Mouse (Mus musculus): ENCODE measurements around the gene Mybph. TPM values are rescaled to one million over a fixed set of nuclear protein-coding genes. Genes with fewer than 3 reads are reported as not detected.

The Mybph gene
- polyA plus RNA-seq (2015; fragmentation: Nextera tagmentation; extraction: Ambion mirVana), result 0.30 and 1.3 TPM in 2 replicates

GRCm38 (mm10) chr1:134193126-134193525 lies at the start of gene Mybph:
Gene Mybph (plus strand): TSS chr1:134193448.
- H3K4me1 ChIP-seq, result peaks cover 13% of the 10 kb centered on the region; the same call in 1 of the 2 replicates
- no peaks in the 10 kb centered on the region for H3K27me3 ChIP-seq (replicated peaks)
- no peak within 1 kb of the TSS for H3K9ac ChIP-seq
- no peak within 1 kb of the TSS for H3K27ac ChIP-seq
- H3K4me2 ChIP-seq, result no peak within 1 kb of the TSS
- H3K9me3 ChIP-seq, result no peaks in the 10 kb centered on the region
- no peak for ATAC-seq (ENCODE audit: insufficient read depth, low FRiP score, low read depth)
- WGBS, result 61% methylated on average over 1 of the region's 1 CpGs
- no peaks in the 10 kb centered on the region for H3K36me3 ChIP-seq
- H3K4me3 ChIP-seq (replicated peaks), result no peak within 1 kb of the TSS

GRCm38 (mm10) chr1:134146066-134146465 lies 47.2 kb upstream of the Mybph start:
- H3K4me2 ChIP-seq, result no peak overlapping the region
- H3K27me3 ChIP-seq (replicated peaks), result no peaks in the 10 kb centered on the region
- no peak for ATAC-seq (ENCODE audit: insufficient read depth, low FRiP score, low read depth)
- no peaks in the 10 kb centered on the region for H3K4me1 ChIP-seq
- H3K9ac ChIP-seq, result no peak overlapping the region
- WGBS, result 90% methylated on average over 8 of the region's 8 CpGs
- no peaks in the 10 kb centered on the region for H3K9me3 ChIP-seq
- H3K27ac ChIP-seq, result no peak overlapping the region
- no peaks in the 10 kb centered on the region for H3K36me3 ChIP-seq
- no peak overlapping the region for H3K4me3 ChIP-seq (replicated peaks)

- Histone ChIP-seq H3K9me3 (no peaks in the 10 kb centered on the region), H3K4me1 (0 out of 2 replicates have a peak, but pooled peaks cover 2% of the 10 kb centered on the region), H3K9ac (no peak overlapping the region), H3K4me2 (no peak overlapping the region), H3K27me3 (replicated peaks) (no peaks in the 10 kb centered on the region), H3K27ac (no peak overlapping the region), H3K36me3 (no peaks in the 10 kb centered on the region), H3K4me3 (replicated peaks) (no peak overlapping the region)
- no peak for ATAC-seq (ENCODE audit: insufficient read depth, low FRiP score, low read depth)
- 62% methylated on average over 8 of the region's 8 CpGs for WGBS
Measured at GRCm38 (mm10) chr1:134150076-134150475, 43.2 kb upstream of the Mybph start.

- H3K9me3 ChIP-seq, result no peaks in the 10 kb centered on the region
- no peaks in the 10 kb centered on the region for H3K27me3 ChIP-seq (replicated peaks)
- no peak overlapping the region for H3K9ac ChIP-seq
- H3K4me3 ChIP-seq (replicated peaks), result no peak overlapping the region
- WGBS, result 90% methylated on average over 9 of the region's 9 CpGs
- no peak overlapping the region for H3K4me2 ChIP-seq
- 0 out of 2 replicates have a peak, but pooled peaks cover 2% of the 10 kb centered on the region for H3K4me1 ChIP-seq
- H3K36me3 ChIP-seq, result no peaks in the 10 kb centered on the region
- no peak for ATAC-seq (ENCODE audit: insufficient read depth, low FRiP score, low read depth)
- H3K27ac ChIP-seq, result no peak overlapping the region
Measured at GRCm38 (mm10) chr1:134150745-134151144, 42.5 kb upstream of the Mybph start.

- WGBS, result 29% methylated on average over 13 of the region's 13 CpGs
- ATAC-seq (ENCODE audit: insufficient read depth, low FRiP score, low read depth), result no peak
- Histone ChIP-seq H3K4me1 (0 out of 2 replicates have a peak, but pooled peaks cover 2% of the 10 kb centered on the region), H3K9me3 (no peaks in the 10 kb centered on the region), H3K9ac (no peak overlapping the region), H3K4me2 (no peak overlapping the region), H3K27me3 (replicated peaks) (no peaks in the 10 kb centered on the region), H3K4me3 (replicated peaks) (no peak overlapping the region), H3K36me3 (no peaks in the 10 kb centered on the region), H3K27ac (no peak overlapping the region)
Measured at GRCm38 (mm10) chr1:134151655-134152412, 41.4 kb upstream of the Mybph start.

GRCm38 (mm10) chr1:134152626-134153590 lies 40.3 kb upstream of the Mybph start:
- Histone ChIP-seq H3K9me3 (no peaks in the 10 kb centered on the region), H3K27me3 (replicated peaks) (no peaks in the 10 kb centered on the region), H3K4me2 (no peak overlapping the region), H3K9ac (no peak overlapping the region; the same call in 1 of the 2 replicates), H3K36me3 (no peaks in the 10 kb centered on the region), H3K4me3 (replicated peaks) (no peak overlapping the region), H3K4me1 (0 out of 2 replicates have a peak, but pooled peaks cover 2% of the 10 kb centered on the region), H3K27ac (no peak overlapping the region)
- WGBS, result 67% methylated on average over 21 of the region's 21 CpGs
- ATAC-seq (ENCODE audit: insufficient read depth, low FRiP score, low read depth), result no peak

- no peak overlapping the region for H3K4me3 ChIP-seq (replicated peaks)
- ATAC-seq (ENCODE audit: insufficient read depth, low FRiP score, low read depth), result no peak
- no peaks in the 10 kb centered on the region for H3K27me3 ChIP-seq (replicated peaks)
- 0 out of 2 replicates have a peak, but pooled peaks cover 2% of the 10 kb centered on the region for H3K4me1 ChIP-seq
- no peak overlapping the region for H3K27ac ChIP-seq
- H3K36me3 ChIP-seq, result no peaks in the 10 kb centered on the region
- H3K9ac ChIP-seq, result no peak overlapping the region
- no peak overlapping the region for H3K4me2 ChIP-seq
- H3K9me3 ChIP-seq, result no peaks in the 10 kb centered on the region
- 85% methylated on average over 3 of the region's 3 CpGs for WGBS
Measured at GRCm38 (mm10) chr1:134154121-134154520, 39.1 kb upstream of the Mybph start.

- Histone ChIP-seq H3K9me3 (no peaks in the 10 kb centered on the region), H3K4me3 (replicated peaks) (no peak overlapping the region), H3K4me2 (no peak overlapping the region), H3K4me1 (0 out of 2 replicates have a peak, but pooled peaks cover 2% of the 10 kb centered on the region), H3K9ac (no peak overlapping the region), H3K36me3 (no peaks in the 10 kb centered on the region), H3K27me3 (replicated peaks) (no peaks in the 10 kb centered on the region), H3K27ac (no peak overlapping the region)
- ATAC-seq (ENCODE audit: insufficient read depth, low FRiP score, low read depth), result no peak
- 54% methylated on average over 3 of the region's 3 CpGs for WGBS
Measured at GRCm38 (mm10) chr1:134154655-134155054, 38.6 kb upstream of the Mybph start.

- no peak overlapping the region for H3K27ac ChIP-seq
- no peaks in the 10 kb centered on the region for H3K4me1 ChIP-seq
- 82% methylated on average over 3 of the region's 3 CpGs for WGBS
- no peak overlapping the region for H3K4me2 ChIP-seq
- no peaks in the 10 kb centered on the region for H3K27me3 ChIP-seq (replicated peaks)
- ATAC-seq (ENCODE audit: insufficient read depth, low FRiP score, low read depth), result no peak
- H3K36me3 ChIP-seq, result no peaks in the 10 kb centered on the region
- H3K9me3 ChIP-seq, result no peaks in the 10 kb centered on the region
- H3K9ac ChIP-seq, result no peak overlapping the region
- H3K4me3 ChIP-seq (replicated peaks), result no peak overlapping the region
Measured at GRCm38 (mm10) chr1:134160404-134160803, 32.8 kb upstream of the Mybph start.

- no peaks in the 10 kb centered on the region for H3K4me1 ChIP-seq
- no peak for ATAC-seq (ENCODE audit: insufficient read depth, low FRiP score, low read depth)
- 78% methylated on average over 6 of the region's 6 CpGs for WGBS
- no peaks in the 10 kb centered on the region for H3K9me3 ChIP-seq
- no peak overlapping the region for H3K9ac ChIP-seq
- no peaks in the 10 kb centered on the region for H3K36me3 ChIP-seq
- H3K4me3 ChIP-seq (replicated peaks), result no peak overlapping the region
- no peak overlapping the region for H3K27ac ChIP-seq
- H3K27me3 ChIP-seq (replicated peaks), result no peaks in the 10 kb centered on the region
- no peak overlapping the region for H3K4me2 ChIP-seq
Measured at GRCm38 (mm10) chr1:134161399-134161798, 31.8 kb upstream of the Mybph start.

GRCm38 (mm10) chr1:134162510-134163225 lies 30.6 kb upstream of the Mybph start:
- Histone ChIP-seq H3K9me3 (no peaks in the 10 kb centered on the region), H3K36me3 (no peaks in the 10 kb centered on the region), H3K27me3 (replicated peaks) (no peaks in the 10 kb centered on the region), H3K4me1 (no peaks in the 10 kb centered on the region), H3K4me2 (no peak overlapping the region), H3K4me3 (replicated peaks) (no peak overlapping the region), H3K9ac (no peak overlapping the region), H3K27ac (no peak overlapping the region)
- ATAC-seq (ENCODE audit: insufficient read depth, low FRiP score, low read depth), result no peak
- WGBS, result 68% methylated on average over 6 of the region's 6 CpGs
